Mouse (Mus musculus): ENCODE data around the gene Klf5. TPM values are rescaled to one million over a fixed set of nuclear protein-coding genes. Genes with fewer than 3 reads are reported as not detected.

Gene Klf5
- 4.2 and 5.4 TPM in 2 replicates for total RNA-seq (2017)

DNA sequence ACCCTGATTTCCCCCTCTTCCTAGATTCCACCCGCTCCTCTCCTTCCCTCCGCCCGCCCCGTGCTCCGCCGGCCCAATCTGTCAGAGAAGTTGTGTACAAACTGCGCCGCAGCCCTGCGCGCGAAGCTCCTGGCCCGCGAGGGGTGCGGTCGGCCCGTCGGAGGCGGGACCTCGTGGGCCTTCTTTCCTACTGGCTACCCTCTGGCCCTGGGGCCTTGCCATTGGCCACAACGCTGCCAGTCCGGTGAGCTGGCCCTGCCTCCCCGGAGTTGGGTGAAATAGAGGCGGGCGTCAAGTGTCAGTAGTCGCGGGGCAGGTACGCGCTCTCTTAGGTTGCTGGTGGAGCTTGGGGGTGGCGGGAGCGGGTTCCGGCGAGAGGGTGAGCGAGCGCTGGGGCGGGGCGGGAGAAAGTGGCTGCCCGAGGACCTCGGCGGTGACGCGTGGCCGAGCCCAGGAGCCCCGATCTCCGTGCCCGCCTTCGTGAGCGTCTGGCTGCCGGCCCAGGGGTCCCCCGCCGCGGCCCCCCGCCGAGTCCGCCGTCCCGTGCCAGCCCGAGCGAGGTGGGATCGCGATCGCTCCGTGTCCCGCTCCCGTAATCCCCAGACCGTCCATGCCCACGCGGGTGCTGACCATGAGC, at the start of gene Klf5:
Klf5 (plus strand) TSS at position 307 of the 637 bp plus-strand sequence.
- ATAC-seq (ENCODE audit: extremely low read depth, insufficient number of reproducible peaks, low FRiP score, poor library complexity, severe bottlenecking), result peak; percentile 99

DNA sequence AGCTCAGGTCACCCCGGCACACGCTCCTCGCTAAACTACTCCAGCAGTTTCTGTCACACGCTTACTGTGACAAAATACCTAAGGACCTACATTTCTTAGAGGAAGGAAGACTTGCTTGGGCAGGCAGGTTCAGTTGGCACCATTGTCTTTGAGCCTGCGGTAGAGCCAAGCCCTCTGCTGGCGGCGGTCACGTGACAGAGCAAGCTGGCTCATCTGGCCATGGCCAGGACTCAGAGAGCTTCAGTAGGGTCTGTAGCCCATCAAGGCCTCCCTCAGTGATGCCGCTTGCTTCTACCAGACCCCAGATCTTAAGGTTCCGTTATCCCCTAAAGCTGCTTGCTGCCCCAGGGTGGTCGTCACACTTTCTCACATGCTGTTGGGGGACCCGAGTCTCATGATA, 36.5 kb upstream of the Klf5 start:
- ATAC-seq (ENCODE audit: extremely low read depth, insufficient number of reproducible peaks, low FRiP score, poor library complexity, severe bottlenecking), result no peak

DNA sequence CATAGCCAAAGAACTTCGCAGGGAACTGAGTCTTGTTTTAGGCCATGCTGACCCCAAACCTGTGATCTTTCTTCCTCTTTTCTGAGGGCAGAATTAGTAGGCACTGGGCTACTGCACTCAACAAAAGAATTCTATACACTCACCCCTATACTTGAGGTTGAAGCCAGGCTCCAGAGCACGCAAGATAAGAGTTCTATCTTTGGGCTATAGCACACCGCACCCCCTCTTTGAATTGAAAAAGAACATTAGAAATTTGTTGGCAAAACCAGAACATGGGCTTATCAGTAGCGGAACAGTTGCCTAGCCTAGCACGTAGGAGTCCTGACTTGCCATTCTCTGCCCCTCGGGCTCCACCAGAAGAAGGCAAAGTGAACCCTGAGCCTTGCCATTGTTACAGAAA, 34.7 kb upstream of the Klf5 start:
- ATAC-seq (ENCODE audit: extremely low read depth, insufficient number of reproducible peaks, low FRiP score, poor library complexity, severe bottlenecking), result no peak

DNA sequence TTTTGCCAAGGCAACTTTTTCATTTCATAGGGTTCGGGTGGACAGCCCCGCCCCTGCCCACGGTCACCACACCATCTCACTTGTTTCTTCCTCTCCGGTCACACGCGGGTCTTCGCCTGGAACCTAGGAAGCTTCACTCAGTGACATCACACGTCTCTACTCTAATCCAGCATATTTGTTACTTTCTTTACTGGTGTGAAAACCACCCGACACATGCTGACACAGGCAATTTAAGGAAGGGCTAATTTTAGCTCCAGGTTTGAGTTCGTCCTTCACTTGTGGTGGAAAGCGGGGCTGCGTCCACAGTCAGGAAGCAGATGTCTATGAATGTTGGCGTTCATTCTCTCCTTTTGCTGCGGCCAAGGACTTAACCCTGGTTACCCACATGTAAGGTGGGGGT, 32.7 kb upstream of the Klf5 start:
- ATAC-seq (ENCODE audit: extremely low read depth, insufficient number of reproducible peaks, low FRiP score, poor library complexity, severe bottlenecking), result 0 out of 2 replicates have a peak, but pooled peaks have one; percentile 19

DNA sequence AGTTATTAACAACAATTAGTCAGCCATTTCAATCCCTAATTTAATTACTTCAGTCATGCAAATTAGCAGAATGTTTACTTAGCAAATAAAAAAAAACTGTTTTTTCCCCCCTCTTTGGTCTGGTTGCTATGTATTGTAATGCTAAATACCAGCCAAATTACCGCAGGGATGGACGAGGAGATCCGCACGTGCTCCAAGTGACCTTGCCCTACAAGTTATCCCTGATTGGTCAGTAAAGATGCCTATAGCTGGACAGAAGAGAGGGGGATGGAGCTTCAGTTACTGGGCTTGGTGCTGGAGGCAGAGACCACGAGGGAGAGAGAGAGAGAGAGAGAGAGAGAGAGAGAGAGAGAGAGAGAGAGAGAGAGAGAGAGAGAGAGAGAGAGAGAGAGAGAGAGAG, 31.7 kb upstream of the Klf5 start:
- ATAC-seq (ENCODE audit: extremely low read depth, insufficient number of reproducible peaks, low FRiP score, poor library complexity, severe bottlenecking), result no peak

DNA sequence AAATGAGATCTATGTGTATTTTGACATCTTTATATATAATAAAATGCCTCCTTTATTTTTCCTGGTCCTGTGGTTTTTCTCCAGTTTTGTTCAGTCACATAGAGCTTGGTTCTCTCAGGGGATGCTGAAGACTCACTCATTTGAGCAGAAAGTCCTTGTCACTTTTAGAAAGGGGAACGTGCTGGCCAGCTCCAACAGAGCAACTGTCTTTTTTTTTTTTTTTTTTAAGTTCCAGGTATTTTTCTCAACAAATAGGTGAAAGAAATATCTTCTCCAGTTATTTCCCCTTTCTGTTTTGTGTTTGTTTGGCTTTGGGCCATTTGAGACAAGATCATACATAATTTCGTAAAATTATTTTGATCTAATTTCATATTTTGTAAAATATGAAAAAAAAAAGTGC, 24.4 kb upstream of the Klf5 start:
- no peak for ATAC-seq (ENCODE audit: extremely low read depth, insufficient number of reproducible peaks, low FRiP score, poor library complexity, severe bottlenecking)

DNA sequence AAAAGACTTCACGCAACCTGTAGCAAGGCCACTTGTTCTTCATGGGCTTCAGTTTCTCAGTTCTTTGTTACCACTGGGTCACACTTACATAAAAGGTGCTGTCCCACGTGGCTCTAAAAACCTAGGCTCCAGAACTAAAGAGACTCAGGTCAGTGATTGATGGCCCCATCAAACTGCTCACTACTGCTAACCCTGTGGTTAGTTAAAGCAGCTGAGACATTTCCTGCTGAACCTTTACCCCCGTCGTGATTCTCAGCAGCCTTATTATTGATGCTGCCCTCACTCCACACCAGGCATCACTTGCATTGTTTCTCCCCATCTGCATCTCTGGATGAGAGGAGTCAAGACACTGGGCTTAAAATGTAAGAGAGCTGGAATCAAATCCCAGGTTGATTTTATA, 22.7 kb upstream of the Klf5 start:
- ATAC-seq (ENCODE audit: extremely low read depth, insufficient number of reproducible peaks, low FRiP score, poor library complexity, severe bottlenecking), result no peak

DNA sequence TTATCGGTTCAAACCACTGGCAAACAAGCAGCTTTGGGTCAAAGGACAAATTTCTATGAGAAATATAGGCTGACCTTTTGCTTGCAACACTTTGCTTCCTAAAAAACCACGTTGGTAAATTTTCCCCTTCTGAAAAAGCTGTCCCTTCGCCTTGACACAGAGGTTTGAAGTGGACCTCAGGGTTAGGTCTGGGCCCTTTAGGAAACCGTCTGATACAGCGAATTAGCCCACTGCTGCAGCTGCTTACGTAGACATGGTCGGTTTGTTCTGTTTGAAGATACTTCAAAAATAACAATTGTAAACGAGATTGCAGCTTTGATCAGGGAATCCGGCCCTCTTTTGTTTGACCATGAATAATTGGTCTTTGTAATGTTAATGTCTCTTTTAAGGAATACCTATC, 20.2 kb upstream of the Klf5 start:
- no peak for ATAC-seq (ENCODE audit: extremely low read depth, insufficient number of reproducible peaks, low FRiP score, poor library complexity, severe bottlenecking)

DNA sequence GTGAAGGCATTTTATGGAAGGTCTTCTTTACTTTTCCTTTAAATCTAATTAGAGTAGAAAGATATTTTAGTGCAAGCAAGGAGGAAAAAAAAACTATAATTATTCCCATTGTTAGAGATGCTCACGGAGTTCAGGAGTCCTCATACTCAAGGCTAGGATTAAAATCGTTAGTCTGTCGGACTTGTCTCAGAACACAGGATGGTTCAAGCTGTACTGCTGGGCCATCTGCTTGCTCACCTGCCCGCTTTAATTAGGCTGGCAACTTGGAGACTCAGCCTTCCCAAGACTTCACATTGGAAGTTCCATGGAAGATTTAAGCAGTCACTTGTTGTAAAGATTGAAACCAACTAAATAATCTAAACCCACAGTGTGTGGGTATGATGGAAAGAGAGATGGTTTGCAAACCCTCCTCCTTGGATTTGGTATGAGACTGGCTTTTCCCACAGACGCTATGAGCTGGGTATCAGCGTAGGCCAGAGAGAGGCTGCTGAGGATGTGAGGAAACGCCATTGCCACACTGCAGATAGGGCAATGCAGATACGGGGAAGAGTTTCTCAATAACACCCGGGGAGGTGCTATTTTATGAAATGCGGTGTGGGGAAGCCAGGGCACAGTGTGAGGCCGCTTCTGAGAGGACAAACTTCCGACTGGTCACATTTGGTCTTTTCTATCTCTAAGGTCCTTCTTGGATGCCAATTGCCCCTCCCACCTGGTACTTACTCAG, 19.6 kb upstream of the Klf5 start:
- ATAC-seq (ENCODE audit: extremely low read depth, insufficient number of reproducible peaks, low FRiP score, poor library complexity, severe bottlenecking), result peak; percentile 66

DNA sequence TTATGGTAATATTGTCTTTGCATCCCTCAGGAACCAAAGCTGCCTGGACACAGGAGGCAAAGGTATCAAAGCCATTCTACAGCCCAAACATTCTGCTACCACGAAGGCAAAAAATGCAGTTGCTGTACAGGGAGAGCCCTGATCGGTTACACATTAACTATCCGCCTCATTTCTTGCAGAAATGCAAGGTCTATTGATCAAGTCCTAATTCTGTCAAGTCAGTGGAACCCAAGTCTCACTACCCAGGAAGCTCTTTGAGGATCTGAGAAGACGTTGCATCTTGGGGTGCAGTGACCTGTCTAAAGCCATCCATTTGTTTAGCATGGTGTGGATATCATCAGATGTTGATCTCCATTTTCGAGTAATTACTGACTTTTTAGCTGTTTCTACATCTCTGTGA, 18.1 kb upstream of the Klf5 start:
- no peak for ATAC-seq (ENCODE audit: extremely low read depth, insufficient number of reproducible peaks, low FRiP score, poor library complexity, severe bottlenecking)

DNA sequence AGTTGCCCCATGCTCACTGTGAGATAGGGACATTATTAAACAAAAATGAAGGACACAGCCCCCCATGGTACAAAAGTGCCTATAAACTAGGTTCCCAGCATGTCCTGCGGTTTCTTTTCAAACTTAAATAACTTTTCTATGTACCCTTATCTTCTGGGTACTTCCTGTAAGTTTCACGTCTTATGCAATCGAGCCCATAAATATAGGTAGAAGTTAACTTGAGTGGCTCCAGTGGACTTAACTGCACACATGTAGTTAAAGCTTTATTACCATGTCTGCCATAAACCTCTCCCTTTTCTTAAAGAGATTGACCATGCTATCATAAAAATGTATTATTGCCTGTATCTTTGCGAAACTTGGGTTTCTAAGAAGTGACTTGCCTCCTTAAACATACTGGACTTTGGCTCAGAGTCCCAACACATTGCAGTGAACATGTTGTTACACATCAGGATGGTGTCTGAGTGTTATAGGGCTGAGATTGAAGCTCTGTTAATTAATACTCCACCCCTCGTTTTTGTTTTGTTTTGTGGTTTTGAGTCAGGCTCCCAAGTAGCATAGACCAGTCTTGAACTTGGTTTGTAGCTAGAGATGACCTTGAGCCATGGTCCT, 17.6 kb upstream of the Klf5 start:
- no peak for ATAC-seq (ENCODE audit: extremely low read depth, insufficient number of reproducible peaks, low FRiP score, poor library complexity, severe bottlenecking)

DNA sequence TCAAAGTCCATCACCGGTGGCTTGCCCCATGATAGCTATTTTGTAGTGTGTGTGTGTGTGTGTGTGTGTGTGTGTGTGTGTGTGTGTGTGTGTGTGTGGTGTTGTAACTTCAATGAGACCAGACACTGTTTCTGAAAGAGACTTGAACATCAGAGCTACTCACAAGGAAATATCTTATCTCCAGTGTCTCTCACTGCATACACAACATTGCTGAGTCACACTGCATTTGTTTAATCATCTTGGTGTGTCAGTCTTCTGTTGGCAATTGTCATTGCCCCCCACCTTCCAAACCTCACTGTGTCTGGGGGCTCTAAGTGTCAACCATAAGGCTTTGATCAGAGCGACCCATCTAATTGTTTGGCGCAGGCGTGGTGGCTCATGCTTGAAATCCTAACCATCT, 13.0 kb upstream of the Klf5 start:
- ATAC-seq (ENCODE audit: extremely low read depth, insufficient number of reproducible peaks, low FRiP score, poor library complexity, severe bottlenecking), result no peak

DNA sequence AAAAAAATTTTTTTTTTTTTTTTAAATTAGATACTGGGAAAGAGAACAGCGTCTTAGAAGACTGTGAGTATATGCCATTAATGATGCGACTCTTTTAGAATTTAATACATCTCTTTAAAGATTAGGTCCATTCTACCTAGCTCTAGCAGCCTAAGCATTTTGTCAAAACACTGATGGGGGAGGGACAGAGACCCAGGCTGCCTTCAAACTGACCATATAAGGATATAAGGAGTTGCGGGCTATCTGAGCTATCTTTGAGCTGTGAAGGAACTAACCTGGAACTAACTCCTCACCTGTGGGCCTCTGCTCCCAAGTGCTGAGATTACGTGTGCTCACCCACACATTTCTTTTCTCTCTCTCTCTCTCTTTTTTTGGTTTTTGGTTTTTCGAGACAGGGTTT, 6.3 kb upstream of the Klf5 start:
- ATAC-seq (ENCODE audit: extremely low read depth, insufficient number of reproducible peaks, low FRiP score, poor library complexity, severe bottlenecking), result no peak

DNA sequence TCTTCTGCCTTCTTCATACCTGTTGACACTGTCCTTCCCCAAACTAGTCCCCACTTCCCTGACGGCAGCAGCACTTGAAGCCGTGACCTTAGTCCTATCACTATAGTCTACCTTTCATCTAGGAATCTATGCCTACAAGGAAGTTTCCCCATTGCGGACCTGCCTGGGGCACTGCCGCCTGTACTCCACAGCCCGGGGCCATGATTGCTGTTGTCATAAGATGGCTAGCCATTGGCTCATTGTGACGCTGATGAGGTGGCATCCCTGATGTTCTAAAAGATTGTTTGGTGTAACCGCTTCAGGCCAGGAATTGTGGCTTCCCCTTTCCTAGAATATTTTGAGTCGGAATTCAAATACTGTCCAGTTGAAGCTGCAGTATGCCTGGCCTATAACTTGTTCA, 4.1 kb upstream of the Klf5 start:
- no peak for ATAC-seq (ENCODE audit: extremely low read depth, insufficient number of reproducible peaks, low FRiP score, poor library complexity, severe bottlenecking)

DNA sequence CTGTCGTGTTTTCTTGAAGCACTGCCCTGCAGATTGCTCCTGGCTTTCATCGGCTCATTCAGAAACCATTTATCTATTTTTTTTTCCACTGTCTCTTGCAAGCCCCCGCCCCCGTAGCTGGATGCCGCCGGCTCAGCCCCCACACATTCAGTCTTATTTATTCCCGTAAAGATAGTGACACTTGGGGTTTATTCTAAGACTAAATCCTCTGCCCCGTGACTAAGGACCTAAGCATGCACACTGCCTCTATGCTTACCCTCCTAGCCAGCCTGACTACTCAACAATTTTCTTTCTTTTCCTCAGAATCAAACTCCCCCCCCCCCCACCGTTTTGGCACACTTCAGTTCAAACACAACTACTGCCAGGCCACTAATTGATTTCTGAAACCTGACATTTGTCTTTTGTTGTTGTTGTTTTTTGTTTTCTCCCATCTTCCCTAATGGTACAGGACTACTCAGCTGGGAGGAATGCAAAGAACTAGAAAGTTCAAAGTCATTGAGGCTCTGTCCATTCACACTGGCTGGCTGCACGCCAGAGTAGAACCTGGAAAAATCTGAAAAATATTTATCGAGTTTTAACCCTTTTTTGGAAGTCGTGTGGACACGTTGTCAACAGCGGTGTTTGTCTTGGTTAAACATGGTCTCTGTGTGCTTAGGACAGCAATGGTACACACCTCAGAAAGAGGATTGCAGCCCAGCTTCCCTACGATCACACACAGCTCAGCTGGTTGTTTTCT, 2.7 kb upstream of the Klf5 start:
- no peak for ATAC-seq (ENCODE audit: extremely low read depth, insufficient number of reproducible peaks, low FRiP score, poor library complexity, severe bottlenecking)

DNA sequence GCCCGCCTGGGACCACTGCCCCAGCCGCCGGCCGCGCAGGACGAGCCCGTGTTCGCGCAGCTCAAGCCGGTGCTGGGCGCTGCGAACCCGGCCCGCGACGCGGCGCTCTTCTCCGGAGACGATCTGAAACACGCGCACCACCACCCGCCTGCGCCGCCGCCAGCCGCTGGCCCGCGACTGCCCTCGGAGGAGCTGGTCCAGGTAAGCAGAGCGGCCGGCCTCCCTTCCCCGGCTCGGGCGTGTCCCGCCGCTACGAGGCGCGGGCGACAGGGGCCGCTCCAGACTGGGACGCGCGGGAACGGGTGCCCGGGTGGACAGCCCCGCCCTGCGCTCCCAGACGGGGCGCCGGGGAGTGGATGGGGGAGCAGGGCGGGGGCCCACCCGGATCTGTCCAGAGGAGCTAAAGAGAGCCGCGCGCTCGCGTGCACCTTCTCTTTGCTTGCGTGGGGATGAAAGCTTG, 561 bp downstream of the Klf5 start:
- ATAC-seq (ENCODE audit: extremely low read depth, insufficient number of reproducible peaks, low FRiP score, poor library complexity, severe bottlenecking), result no peak

DNA sequence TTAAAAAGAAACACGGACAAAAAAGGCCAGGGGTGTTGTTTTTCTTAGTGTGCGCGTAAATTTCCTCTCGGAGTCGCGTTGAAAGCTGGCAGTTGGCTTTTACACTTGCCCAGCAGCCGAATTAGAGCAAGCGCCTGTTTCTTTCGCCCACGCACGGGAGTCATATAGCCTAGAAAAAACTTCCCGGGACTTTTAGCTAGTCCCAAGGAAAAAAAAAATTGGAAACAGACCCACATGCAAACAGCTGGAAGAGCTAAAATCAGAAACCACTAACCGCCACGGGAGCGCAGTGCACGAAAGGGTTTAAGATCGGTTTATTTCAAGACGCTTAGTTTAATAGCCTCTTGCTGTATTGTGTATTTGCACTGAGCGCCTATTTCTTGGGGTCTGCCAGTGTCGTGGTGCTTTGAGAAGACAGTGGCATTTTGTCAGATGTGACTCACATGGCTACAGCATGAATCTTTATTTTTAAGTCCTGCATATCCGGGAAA, 1.3 kb downstream of the Klf5 start:
- no peak for ATAC-seq (ENCODE audit: extremely low read depth, insufficient number of reproducible peaks, low FRiP score, poor library complexity, severe bottlenecking)

DNA sequence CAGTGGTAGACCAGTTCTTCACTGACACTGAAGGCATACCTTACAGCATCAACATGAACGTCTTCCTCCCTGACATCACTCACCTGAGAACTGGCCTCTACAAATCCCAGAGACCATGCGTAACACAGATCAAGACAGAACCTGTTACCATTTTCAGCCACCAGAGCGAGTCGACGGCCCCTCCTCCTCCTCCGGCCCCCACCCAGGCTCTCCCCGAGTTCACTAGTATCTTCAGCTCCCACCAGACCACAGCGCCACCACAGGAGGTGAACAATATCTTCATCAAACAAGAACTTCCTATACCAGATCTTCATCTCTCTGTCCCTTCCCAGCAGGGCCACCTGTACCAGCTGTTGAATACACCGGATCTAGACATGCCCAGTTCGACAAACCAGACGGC, 3.0 kb downstream of the Klf5 start:
- ATAC-seq (ENCODE audit: extremely low read depth, insufficient number of reproducible peaks, low FRiP score, poor library complexity, severe bottlenecking), result no peak

DNA sequence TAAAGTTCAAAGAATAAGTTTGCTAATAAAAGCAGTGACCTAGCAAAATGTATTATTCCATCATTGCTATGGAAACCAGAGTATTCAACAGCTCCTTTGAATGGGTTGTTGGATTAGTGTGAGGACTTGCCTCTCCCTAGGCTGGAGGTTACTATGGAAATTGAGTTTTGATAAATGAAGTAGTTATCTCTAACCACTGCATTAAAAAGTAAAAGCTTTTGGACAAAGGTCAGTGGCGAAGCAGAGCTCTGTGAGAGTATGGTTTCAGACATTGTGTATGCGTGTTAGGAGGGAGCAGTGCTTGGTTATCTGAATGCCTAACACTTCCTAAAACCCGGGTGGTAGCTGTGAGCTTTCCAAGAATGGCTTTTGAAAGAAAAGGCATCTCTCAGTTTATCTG, 5.9 kb downstream of the Klf5 start:
- no peak for ATAC-seq (ENCODE audit: extremely low read depth, insufficient number of reproducible peaks, low FRiP score, poor library complexity, severe bottlenecking)
